Mouse (Mus musculus) adipocyte (in vitro differentiated cells): Measurements from ENCODE around the gene Neurod4.
A peak's percentile ranks its signal among the peaks of the same experiment; 100 is the strongest.
"Not testable (repeated sequence)": the region's sequence is repeated elsewhere in the genome, so short reads cannot be mapped to it uniquely, and the experiment has no call there.

ENCODE experiments used
- DNase-seq: peaks from one replicate; pipeline ENCODE4 v3.0.0-alpha.2; 2016; ENCODE audit warnings: low spot score

The Neurod4 gene

DNA sequence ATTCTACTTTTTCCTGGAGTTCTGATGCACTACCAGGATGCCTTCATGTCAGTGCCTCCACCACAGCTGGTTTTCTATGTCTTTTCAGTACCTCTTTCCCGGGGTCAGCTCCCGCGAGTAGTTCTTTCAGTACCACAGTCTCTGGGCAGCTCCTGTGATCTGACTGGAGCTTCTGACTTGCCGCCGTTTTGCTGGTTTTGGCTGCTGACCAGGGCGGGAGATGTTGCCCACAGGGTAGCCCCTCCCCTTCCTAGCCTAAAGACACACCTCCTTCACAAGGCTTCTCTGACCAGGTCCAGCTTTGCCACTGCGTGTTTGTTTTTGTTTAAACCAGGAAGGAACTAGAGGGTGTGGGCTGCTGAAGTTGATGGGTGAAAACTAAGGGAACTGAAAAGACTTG lies at the start of gene Neurod4:
Gene Neurod4 (minus strand): TSS at position 175 of the 400 bp plus-strand sequence.
- DNase-seq = peak; percentile 19

DNA sequence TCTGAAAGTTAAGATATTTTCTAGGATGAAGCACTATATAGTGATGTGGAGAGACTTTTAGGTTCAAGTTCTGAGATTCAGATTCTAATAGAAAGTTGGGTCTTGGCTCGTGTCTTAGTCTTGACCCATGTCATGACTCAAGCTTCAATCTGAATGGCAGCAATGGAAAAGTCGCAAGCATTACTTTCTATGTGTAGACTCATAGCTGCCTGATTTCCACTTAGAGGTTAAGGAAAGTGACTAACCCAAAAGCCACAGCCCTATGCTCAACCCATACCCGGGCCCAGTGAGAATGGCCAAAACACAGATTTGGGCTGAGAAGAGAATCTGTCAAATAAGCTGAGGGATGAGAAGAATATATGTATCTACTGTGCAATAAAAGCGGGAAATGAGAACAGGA lies 44.2 kb upstream of the Neurod4 start:
- DNase-seq = no peak

DNA sequence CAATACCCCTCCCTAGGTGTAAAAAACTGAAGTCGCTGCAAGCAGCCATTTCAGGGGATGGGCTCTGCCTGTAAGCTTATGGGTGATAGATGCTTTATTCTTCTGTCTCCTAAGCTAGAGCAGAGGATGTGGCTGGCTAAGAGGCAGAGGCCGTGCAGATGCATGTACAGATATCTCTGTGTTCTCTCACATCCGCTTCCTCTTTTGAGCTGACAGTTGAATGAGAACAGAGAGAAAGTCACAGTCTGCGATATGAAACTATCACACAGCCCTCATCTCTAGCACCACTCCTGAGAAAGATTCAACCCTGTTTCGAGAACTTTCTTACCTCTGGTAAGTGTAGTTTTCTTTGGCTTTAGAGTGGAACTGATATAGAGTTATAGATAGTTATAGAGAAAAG lies 42.6 kb upstream of the Neurod4 start, which contains the start of gene Tespa1:
Gene Tespa1 (plus strand): TSS at position 234 of the 400 bp plus-strand sequence.
- no peak for DNase-seq

DNA sequence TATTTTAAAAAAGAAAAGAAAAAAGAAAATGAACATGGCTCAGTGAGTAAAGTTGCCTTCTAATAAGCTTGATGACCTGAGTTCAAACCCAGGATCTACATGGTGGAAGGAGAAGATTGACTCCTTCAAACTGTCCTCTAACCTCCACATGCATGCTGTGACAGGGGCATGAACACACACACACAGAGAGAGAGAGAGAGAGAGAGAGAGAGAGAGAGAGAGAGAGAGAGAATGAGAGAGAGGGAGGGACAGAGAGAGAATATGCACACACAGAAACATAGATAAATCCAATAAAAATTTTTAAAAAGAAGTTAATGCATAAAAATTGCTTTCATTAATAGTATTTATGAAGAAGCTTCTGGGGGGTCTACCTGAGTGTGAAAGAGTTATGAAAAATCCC lies 42.0 kb upstream of the Neurod4 start:
- no peak for DNase-seq

DNA sequence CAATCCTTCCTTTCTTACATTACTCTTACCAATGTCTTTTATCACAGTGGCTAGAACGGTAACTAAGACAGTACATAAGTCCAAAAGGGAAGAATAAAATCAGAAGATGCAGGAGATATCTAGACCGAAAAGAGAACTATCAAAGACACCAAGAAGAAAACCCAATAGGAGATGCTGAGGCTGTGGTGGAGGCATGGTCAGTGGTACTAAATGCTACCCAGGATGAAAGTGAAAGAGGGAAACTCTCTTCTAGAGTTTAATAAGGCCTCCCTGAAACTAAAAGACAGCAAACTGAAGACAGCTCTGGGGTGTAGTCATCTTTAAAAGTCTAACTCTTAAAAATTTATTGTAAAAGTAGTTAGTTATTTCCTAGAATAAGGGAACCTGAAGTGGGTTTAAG lies 40.7 kb upstream of the Neurod4 start:
- no peak for DNase-seq

DNA sequence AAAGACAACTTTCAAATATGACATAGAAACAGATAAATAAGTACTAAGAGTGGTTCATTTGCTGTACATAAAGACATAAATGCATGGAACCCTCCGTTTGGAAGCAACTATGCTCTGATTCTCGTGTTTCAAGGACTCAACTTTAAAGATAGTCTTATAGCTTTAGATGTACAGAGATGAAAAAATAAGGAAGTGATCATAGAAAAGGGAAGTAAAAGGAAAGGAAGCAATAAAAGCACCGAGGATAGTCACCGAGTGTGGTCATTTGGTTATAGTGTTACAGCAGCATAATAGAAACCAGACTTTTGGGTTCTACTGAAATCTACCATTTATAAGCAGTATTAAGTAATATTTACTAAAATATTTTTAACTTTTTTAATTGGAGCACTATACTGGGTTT lies 38.7 kb upstream of the Neurod4 start:
- DNase-seq = no peak

DNA sequence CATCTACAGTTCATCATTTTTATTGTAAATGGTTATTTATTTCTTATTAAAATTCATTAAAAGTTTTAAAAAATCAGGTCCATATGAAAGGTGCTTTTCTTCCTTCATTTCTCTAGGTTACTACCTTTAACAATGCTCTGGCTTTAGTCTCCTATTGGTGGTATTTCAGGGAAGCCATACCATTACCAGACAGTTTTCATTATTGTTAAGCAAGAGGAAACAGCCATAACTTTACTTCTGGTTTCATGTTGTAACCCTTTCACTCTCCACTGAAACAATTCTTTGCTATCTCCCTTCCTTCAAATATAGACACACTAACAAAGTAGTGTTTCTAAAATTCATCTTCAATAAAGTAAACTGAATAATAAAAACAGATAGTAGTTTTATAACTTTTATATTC lies 35.8 kb upstream of the Neurod4 start:
- DNase-seq = no peak

DNA sequence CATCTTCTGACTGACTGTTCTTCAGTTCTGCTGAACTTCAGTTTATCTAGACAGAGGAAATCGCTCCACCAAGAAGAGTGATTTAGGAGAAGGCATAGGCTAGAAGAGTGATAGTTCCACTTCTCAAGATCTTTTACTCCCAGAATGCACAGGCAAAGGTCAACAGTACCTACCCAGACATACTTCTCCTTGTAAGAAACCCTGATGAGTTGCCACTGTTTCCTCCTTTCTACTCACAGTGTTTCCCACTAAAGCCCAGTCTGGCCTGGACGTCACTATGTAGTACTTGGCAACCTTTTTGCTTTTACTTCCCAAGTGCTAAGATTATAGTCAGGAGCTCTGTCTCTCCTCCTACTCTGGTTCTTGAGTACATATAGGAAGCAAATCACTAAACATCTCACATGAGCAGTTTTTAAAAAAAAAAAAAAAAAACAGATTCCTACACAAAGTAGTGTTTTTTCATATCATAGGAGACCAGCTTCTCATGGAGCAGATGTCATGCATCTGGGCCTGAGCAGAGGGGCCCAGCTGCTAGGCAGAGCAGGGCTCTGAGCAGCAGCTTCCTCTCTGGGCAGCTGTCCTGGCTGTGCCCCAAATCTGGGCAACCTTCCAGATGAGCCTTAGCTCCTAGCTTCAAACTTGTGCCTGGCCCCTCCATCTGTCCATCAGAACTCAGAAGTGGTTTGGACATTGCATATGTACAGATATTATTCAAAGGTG lies 34.2 kb upstream of the Neurod4 start:
- peak; percentile 46 for DNase-seq

DNA sequence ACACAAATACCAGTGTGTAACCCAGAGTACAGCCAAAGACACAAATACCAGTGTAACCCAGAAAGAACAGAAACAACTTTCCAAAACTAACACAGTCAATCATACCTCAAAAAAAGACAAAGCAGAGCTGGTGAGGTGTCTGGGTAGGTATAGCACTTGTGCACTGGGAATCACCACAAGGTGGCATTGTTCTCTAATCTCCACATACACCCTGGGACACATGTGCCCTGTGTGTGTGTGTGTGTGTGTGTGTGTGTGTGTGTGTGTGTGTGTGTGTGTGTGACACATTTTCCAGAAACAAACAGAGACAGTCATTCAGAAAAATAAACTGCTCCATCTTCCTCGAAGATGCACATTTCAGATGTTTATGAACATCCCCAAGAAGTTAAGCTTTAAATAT lies 33.5 kb upstream of the Neurod4 start:
- peak; percentile 21 for DNase-seq

DNA sequence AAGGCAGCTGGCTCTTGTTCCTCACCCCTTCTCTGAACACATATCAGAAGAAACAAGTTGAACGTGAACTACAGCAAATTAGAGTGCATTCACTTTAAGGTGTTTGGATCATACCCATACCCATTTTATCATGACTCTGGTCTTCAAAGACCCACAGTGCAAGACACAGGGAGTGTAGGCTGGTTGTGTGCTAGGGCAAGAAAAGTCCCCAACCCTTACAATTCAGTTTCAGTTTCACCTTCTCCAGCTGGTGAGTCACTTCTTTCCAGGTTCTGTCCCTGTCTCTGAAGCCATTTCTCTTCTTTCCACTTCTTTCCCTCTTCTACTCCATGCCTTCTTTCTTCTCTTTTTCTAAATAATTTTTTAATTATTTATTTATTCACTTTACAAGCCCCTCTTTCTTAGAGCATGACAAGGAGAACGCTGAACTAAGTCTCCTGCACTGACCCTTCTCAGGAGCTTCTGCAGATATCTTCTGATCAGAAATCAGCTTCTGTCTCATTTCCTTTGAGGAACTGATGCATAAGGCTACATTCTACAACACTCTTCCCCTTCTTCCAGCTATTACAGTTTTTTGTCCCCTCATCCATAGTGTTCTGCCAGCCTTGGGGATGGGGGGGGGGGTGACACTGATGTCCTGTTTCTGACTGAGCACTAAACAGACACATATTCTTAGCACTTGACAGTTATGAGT lies 31.6 kb upstream of the Neurod4 start:
- no peak for DNase-seq

DNA sequence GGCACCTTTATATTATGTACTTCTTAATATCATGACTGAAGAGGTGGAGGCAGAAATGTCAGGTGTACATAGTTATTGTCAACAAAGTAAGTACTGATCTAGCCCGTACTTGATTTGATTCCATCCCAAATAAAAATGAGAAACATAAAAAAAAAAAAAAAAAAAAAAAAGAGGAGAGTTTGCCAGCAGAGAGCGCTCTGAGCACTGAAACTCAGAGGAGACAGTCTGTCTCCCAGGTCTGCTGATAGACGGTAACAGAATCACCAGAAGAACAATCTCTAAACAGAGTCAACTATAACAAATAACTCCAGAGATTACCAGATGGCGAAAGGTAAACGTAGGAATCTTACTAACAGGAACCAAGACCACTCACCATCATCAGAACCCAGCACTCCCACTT lies 24.1 kb upstream of the Neurod4 start:
- DNase-seq = not testable (repeated sequence)

DNA sequence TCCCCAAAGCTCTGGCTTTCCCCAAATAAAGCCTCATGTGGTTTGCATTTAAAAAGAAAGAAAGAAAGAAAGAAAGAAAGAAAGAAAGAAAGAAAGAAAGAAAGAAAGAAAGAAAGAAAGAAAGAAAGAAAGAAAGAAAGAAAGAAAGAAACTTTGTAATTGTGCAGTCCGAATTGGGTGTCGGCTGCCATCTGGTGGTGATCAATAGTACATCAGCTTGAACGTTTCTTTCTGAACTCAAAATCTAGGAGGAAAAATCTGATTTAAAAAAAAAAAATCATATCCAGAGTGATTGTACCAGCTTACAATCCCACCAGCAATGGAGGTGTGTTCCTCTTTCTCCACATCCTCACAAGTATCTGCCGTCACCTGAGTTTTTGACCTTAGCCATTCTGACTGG lies 18.7 kb upstream of the Neurod4 start:
- peak; percentile 51 for DNase-seq

DNA sequence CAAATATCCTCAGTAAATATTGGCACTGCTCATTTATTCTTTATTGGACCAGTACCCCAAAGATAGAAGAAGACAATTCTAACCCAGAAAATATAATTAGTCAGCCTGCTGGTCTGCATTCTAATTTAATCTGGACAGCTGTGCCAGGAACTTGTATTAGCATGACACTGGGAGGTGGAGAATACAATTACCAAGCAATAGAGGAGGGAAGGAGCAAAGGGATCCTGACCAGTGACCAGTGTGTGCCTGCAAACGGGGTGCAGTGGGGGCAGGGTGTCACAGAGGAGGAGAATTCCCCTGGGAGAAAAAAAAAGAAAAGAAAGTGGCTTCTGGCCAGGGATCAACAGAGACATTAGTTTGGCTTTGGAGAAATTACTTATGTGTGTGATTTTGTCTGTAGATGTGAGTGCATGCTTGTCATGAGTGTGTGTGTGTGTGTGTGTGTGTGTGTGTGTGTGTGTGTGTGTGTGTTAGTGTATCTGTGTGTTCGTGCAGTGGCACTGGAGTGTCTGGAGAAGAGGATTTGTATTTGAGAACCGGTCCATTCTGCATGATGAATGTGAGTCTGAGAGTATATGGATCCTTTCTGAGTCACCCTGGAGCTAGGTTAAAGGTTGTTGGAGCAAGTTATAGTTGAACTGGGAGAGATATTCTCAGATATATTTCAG lies 13.8 kb upstream of the Neurod4 start:
- DNase-seq = no peak

DNA sequence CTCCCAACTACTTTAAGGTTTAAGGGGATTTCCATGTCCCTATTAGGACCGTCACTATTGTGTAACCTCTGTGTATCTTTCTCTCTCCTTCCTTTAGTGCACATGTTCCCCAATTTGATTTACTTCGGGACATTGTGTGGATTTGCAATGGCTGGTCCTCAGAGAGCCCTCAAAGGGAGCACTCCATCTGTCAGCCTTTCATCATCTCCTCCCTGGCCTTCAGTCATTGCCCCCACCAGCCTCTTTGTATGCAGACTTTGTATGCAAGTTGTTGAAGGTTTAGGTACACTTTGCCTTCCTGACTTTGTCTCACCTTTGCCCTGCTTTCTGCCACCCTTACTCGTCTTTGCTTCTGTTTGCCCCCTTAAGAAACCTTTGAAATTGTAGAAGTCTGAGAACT lies 8.0 kb upstream of the Neurod4 start:
- DNase-seq = no peak

DNA sequence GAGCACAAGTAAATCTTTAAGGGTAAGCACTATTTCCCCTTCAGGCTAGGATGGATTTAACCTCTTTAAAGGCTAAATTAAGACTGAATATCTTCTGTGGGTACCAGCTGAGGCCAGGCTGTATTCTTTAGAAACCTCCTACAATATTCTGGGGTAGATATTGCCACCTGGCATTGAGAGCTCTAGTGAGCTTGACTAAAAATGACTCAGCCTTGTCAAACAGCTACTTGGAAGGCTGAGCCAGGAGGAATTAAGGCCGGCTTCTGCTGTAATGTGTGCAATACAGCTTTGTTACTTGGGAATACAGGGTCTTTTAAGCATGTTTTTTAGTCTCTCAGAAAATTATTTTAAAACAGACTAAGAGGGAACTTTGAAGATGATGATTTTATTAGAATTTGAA lies 7.2 kb upstream of the Neurod4 start:
- no peak for DNase-seq

DNA sequence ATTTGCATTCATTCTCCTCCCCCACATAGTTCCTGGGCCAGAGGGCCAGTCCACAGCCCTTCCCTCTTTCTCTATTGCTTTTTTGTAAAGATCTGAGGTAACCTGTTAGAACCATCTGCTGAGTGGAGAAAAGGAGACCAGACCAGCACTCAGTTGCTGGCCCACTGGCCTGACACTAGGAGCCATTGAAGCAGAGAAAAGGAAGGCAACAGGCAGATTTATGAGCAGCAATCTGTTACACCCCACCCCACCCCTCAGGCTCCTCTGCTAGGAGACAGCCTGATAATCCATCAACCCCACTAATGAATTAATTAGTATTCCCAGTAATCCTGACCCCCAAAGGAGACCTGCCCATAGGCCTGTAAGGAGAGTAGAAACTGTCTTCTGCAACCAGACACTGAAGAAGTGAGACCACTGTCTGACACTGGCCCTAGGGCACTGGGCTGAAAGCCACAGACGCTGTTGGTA lies 2.0 kb upstream of the Neurod4 start:
- DNase-seq = no peak

DNA sequence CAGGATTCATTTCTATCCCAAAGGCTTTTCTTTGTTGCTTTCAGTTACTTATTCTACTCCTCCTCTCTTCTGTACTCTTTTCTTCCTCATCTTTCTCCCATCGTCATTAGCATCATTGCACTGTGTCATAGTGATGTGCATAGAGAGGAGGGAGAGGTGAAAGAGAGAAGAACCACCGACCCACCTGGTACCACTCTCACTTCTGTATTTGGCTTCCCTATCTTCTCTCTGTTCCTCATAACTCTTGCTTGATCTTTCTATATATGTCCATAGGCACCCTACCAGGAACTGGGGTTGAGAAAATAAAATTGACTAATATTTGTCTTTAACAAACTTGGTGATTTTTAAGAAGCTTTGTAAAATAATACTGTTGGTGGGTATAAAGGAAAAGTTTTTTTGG lies 3.5 kb downstream of the Neurod4 start:
- no peak for DNase-seq

DNA sequence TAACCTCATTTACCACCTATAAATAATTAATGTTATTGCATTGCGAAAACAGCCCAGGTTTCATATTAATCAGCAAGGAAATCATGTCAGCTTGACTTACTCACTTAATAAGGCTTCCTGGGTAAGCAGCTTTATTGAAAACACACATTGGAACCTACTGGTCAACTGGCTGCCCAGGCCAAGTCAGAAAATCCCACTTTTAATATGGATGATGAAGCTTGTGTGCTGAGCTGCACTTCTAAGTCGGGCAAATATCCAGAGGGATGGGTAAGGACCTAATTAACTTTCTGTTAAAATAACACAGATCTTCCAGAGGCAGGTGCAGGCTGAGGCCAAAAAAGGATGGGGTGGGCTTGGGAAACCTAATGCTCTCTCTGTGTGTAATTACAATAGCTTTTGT lies 4.3 kb downstream of the Neurod4 start:
- no peak for DNase-seq

DNA sequence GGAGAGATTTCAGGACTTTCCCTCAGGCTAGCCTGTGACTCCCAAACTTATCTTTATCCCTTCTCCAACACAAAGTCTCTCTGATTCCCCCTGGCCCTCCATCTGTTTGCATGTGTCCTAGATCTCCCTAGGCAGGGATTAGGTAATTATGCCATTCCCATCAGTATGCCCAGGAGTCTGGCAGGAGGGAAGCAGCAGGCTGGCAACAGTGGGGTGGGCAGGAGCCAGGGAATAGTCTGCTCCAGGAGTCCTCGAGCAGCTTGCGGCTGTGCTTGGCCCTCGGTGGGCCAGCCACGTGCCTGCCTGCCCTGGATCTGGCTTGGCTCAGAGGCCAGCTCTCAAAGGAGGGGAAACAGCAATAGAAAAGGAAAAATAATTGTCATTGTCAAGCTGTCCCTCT lies 16.8 kb downstream of the Neurod4 start:
- DNase-seq = no peak

DNA sequence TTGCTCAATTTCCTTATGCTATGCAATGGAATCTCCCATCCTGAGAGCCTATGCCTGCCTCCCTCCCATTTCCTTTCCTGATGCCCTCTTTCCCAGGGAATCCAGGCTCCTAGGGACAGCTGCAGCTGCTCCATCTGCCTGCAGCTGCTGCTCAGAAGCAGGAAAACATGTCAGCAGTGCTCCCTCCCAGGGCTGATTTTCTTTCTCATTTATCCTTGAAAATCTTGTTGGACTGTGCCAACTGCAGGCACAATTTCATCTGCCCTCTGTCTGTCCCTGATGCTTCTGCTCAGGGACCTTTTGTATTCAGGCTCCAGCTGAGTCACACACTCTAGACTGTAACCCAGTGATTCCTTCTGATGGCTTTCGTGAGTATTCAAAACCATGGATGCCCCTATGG lies 20.6 kb downstream of the Neurod4 start:
- DNase-seq = no peak

DNA sequence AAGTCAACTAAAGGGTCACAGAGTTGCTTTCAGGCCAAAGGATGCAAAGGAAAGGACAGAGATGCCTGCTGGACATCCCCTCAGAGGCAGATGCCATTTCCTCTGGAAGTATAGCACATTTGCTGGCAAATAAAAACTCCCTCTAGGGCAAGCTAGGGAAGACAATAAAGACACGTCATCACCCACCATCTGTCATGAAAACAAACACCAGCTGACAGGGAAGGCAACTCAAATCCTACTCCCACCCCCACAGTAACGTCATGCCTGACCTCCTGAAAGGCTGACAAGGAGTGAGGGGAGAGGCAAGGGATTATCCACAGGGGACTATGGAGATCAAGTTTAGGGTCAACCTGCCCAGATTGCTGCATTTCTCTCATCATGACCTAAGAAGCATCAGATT lies 35.8 kb downstream of the Neurod4 start:
- DNase-seq = no peak

DNA sequence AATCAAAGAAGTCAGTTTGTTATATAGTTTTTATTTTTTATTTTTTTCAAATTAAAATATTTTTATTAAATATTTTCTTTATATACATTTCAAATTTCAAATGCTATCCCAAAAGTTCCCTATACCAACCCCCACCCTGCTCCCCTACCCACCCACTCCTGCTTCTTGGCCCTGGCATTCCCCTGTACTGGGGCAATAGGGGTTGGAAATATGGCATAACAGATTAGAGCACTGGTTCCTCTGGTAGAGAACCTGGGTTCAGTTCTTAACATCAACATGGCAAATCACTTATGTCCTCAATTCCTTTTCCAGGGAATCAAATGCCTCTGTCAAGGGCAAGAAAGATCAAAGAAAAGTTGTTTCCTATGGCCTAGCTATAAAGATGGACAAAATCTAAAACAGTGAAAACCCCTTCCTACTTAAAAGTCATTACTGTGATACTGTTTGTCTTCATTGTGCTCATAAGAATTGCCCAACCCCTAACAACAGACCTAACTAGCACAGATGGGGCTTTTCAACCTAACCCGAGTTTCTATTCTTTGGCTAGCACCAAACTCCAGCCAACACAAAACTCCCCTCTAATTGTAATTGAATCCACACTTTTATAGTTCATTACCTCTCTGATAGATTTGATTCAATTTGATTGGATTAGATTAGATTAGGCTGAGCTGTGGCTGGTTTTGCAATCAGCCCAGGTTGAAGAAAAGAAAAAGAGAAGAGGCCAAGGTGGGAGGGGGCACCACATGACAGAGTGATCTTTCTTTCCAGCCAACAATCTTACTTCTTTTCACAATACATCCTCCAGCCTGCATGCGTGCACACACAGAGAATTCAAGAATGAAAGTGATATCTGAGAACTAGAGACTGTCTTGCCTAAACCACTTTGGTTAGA lies 41.5 kb downstream of the Neurod4 start:
- no peak for DNase-seq
